Mouse (Mus musculus): ENCODE data around the gene Iqcc. TPM values are rescaled to one million over a fixed set of nuclear protein-coding genes. Genes with fewer than 3 reads are reported as not detected.

The Iqcc gene
- total RNA-seq, 2 experiments from 2014 or later, result 13.1 to 18.2 TPM

GRCm38 (mm10) chr4:129584884-129585608 lies 33.9 kb downstream of the Iqcc start:
- DNase-seq, result peak; percentile 87 to 91
- intact Hi-C loops (cut with DNase I), result loop anchor here (1.0 kb wide), 1 partner anchor 23 kb away; no protein-coding TSS in a partner anchor

DNA sequence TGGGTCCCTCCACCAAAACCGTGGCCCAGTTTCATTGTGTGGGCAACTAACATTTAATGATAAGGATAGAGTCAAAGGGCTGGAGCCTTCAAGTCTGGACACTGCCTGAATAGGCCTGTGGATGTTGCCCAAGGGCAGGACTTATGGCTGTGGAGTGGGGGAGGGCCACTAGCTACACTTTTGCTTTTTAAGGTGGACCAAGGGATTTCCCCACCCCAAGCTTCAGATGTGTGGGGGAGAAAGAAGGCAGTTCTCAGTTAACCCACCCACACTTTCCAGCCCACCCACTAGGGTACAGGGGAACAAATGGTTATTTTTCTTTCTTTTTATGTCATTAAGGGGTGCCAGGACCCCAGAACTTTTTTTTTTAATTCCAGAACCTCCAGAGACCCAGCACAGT lies 34.5 kb downstream of the Iqcc start:
- intact Hi-C loops (cut with DNase I), result no loop called here
- DNase-seq, result no peak

GRCm38 (mm10) chr4:129582251-129582650 lies 36.6 kb downstream of the Iqcc start:
- no peak for DNase-seq
- intact Hi-C loops (cut with DNase I), result no loop called here

- no peak for DNase-seq
These were observed 38.6 kb downstream of the Iqcc start for GRCm38 (mm10) chr4:129580347-129580746.

GRCm38 (mm10) chr4:129578466-129578865 lies 40.4 kb downstream of the Iqcc start, which contains the start of gene Fam167b:
Gene Fam167b (minus strand): TSS chr4:129578549.
- peak; percentile 48 to 60 for DNase-seq
- intact Hi-C loops (cut with DNase I), result no loop called here

More at GRCm38 (mm10) chr4:129580347-129580746, 38.6 kb downstream of the Iqcc start:
- intact Hi-C loops (cut with DNase I), result no loop called here

GRCm38 (mm10) chr4:129577688-129578087 lies 41.2 kb downstream of the Iqcc start:
- intact Hi-C loops (cut with DNase I), result no loop called here
- DNase-seq, result no peak

DNA sequence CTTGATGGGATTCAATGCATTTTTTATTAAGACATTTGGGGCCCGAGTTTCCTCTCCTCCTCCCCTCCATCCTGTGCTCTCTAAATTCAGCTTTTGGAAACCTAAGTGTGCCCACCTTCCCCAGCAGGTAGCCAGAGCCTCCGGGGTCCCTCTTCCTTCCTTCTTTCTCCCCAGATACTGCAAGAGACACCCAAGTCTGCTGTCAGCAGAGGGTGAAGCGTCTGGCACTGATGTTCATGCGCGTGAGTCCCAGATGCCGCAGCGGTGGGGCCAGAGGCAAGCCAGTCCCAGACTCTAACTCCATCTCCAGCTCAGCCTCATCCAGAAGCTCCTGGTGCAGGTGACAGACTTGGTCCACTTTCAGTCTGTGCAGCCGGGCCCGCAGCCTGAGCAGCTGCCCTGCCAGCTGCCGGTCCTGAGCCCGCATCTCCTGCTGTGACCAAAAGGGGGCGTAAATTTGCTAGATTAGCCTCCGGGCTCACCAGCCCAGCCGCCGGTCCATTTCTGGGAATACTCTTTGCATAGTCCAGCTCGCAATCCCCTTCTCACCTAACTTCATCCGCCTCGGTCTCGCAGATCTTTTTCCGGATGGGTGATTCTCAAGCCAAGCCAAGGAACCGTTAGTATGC lies 41.9 kb downstream of the Iqcc start:
- DNase-seq, result peak; percentile 69 to 73
- intact Hi-C loops (cut with DNase I), result no loop called here

- DNase-seq, result peak in 1 of 2 experiments; percentile 42
- intact Hi-C loops (cut with DNase I), result no loop called here
These were observed 43.6 kb downstream of the Iqcc start for GRCm38 (mm10) chr4:129575171-129575844.

DNA sequence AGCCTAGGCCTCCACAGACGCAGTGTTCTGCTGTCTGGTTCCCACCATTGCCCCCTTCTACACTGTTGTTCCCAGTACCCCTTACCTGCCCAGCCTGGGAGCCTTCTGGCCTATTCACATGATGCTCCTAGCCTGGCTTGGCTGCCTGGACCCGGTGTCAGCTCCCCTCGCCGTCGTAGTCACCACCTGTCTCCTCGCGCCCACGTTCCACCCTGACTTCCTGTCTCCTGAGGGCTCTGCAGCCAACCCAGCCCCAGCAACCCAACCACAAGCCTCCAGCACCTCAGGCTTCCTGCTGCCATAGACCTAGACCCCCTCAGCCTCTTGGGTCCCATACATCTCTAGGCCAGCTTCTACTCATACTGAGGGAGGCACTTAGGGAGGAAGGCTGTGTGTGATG lies 45.5 kb downstream of the Iqcc start, which contains the start of gene Lck:
Gene Lck (minus strand): TSS at position 212 of the 400 bp plus-strand sequence.
- no peak for DNase-seq
- intact Hi-C loops (cut with DNase I), result no loop called here

- intact Hi-C loops (cut with DNase I), result no loop called here
- no peak for DNase-seq
These were observed 45.9 kb downstream of the Iqcc start for GRCm38 (mm10) chr4:129573093-129573370.

DNA sequence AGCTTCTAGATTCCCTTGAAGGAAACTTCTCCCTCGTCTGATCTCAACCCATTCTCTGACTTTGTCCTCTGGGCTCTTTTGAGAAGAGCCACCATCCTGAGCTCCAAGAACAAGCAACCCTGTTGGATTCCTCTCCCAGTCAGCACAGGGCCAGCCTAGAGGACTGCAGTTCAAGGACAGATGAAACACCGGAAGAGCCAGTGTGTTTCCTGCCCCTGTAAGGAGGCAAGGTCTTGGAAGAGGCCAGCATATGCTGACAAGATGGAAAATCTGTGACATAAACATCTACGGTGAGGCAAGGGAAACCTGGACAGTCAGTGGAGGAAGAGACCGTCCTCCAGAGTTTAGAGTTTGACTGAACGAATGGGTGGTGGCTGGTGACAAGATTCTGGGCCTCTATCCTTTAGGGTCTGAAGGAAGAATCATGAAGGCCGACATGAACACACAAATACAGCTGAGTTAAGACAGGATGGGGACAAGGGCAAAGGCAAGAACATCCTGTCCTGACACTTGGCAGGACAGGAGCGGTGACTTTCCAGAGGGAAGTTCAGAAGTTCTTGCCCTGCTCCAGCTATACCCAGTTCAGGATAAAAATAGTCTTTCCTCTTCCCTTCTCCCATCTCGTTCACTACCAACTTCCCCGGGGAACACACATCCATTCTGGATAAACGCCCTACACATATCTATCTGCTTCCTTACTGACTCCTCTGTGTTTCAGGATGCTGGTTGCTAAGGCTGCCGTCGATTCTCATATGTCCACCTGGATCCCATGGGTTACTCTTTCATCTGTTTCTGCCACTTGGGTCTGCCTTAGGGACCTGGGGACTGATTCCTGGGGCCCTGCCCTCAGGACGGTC lies 46.4 kb downstream of the Iqcc start:
- intact Hi-C loops (cut with DNase I), result no loop called here
- DNase-seq, result no peak

DNA sequence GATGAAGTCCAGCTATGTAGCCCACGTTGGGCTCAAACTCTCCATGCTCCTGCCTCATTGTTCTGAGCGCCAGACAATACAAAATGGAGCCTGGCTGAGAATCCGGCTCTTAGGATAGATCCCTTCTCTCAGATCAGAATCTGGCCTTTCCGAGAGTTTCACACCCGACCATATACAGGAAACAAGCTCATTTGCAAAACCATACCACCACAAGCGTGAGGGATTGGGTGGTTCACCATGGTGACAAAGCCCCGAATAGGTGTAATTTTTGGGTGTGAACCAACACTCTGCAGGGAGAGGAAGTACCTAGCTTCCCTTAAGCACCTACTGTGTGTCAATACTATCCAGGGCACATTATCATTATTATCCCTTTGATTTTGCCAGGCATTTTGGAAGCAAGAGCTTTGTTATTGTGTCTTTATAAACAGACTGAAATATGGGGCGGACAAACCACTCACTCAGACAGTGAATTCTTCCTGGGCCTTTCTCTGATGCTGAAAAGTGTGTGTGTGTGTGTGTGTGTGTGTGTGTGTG lies 47.3 kb downstream of the Iqcc start:
- DNase-seq, result no peak
- intact Hi-C loops (cut with DNase I), result no loop called here

GRCm38 (mm10) chr4:129570028-129570427 lies 48.9 kb downstream of the Iqcc start:
- intact Hi-C loops (cut with DNase I), result no loop called here
- DNase-seq, result no peak

GRCm38 (mm10) chr4:129568366-129568765 lies 50.5 kb downstream of the Iqcc start:
- intact Hi-C loops (cut with DNase I), result no loop called here

DNA sequence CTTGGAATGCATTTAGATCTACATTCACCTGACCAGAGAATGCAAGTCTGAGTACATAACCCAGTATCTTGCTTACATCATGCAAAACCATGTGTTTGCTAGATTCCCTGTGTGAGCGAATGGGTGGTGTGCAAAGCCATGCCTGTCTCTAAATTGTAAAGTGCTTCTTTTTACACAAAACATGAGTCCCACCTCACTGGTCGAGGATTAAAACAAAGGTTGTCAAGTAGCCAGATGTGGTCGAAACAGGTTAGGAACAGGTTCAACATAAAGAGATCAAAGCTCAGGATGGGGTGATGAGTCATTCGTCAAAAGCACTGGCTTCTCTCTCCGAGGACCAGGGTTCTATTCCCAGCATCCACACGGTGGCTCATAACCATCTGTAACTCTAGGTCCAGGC lies 53.8 kb downstream of the Iqcc start:
- DNase-seq, result no peak
- intact Hi-C loops (cut with DNase I), result no loop called here

More at GRCm38 (mm10) chr4:129568366-129568765, 50.5 kb downstream of the Iqcc start:
- no peak for DNase-seq

Other genes with a start within 250 kb of the Iqcc start
- 1 to 10 TPM; 5.9 to 7.1 TPM for gene Zbtb8a, start 241.0 kb downstream of the Iqcc start, total RNA-seq (2021)
- gene Zbtb8b, start 178.2 kb downstream of the Iqcc start, total RNA-seq (2021), result under 1 TPM; 0.29 to 0.52 TPM
- 10 to 100 TPM; 35.9 to 38.2 TPM for gene Bsdc1, start 157.5 kb downstream of the Iqcc start, total RNA-seq (2021)
- gene Tssk3, start 128.1 kb downstream of the Iqcc start, total RNA-seq (2021), result not detected
- gene Fam229a, start 127.9 kb downstream of the Iqcc start, total RNA-seq (2021), result not detected
- 10 to 100 TPM; 42.3 to 63.4 TPM for gene Marcksl1, start 105.5 kb downstream of the Iqcc start, total RNA-seq (2021)
- 10 to 100 TPM; 35.1 to 38.1 TPM for gene Hdac1, start 76.4 kb downstream of the Iqcc start, total RNA-seq (2021)
- gene Lck, start 45.5 kb downstream of the Iqcc start, total RNA-seq (2021), result 1 to 10 TPM; 2.1 to 3.9 TPM
- 1 to 10 TPM; 1.7 to 1.9 TPM for gene Fam167b, start 40.5 kb downstream of the Iqcc start, total RNA-seq (2021)
- gene Eif3i, start 18.5 kb downstream of the Iqcc start, total RNA-seq (2021), result 100 to 1,000 TPM; 143 to 144 TPM
- 10 to 100 TPM; 61.7 to 63.5 TPM for gene Tmem234, start 18.4 kb downstream of the Iqcc start, total RNA-seq (2021)
- gene Dcdc2b, start 4.8 kb downstream of the Iqcc start, total RNA-seq (2021), result under 1 TPM; 0.52 to 0.84 TPM
- gene Ccdc28b, start 4.8 kb upstream of the Iqcc start, total RNA-seq (2021), result 10 to 100 TPM; 35.0 to 41.0 TPM
- 10 to 100 TPM; 34.1 to 39.7 TPM for gene Txlna, start 22.0 kb upstream of the Iqcc start, total RNA-seq (2021)
- gene Kpna6, start 53.7 kb upstream of the Iqcc start, total RNA-seq (2021), result 10 to 100 TPM; 73.5 to 75.9 TPM
- 1 to 10 TPM; 4.6 to 6.2 TPM for gene Tmem39b, start 77.7 kb upstream of the Iqcc start, total RNA-seq (2021)
- 10 to 100 TPM; 67.8 to 76.8 TPM for gene Khdrbs1, start 123.2 kb upstream of the Iqcc start, total RNA-seq (2021)
- gene Ptp4a2, start 192.1 kb upstream of the Iqcc start, total RNA-seq (2021), result 100 to 1,000 TPM; 243 to 271 TPM

Data from heart, postnatal 10 days (tissue).